Mouse (Mus musculus) bone marrow, adult 2 months (tissue): ENCODE data around the gene Gm45716.

Experiments
- CTCF ChIP-seq: fragments of 200-500 bp; IDR thresholded peaks from 2 replicates; pipeline ENCODE4 v1.5.1; 2011; ENCODE audit warnings: low read length, control low read depth; ENCODE audit not compliant: control insufficient read depth, insufficient read depth
- POLR2A ChIP-seq: fragments of 200-500 bp; IDR thresholded peaks from 2 replicates; pipeline ENCODE4 v1.6.1; 2011; ENCODE audit warnings: low read depth, mild to moderate bottlenecking, control low read depth, low read length, borderline replicate concordance; ENCODE audit not compliant: control insufficient read depth

GRCm38 (mm10) chr11:90259826-90260225 lies 72.3 kb downstream of the Gm45716 start:
- TF ChIP-seq POLR2A (no peak), CTCF (no peak)
